17 mouse cellular contexts compared by ENCODE assay signal in genomic region chr4:66175887-66176533, GRCm38 (mm10).
DNase-seq lines count a peak whose midpoint lies in the region; ATAC-seq lines count a peak whose summit lies in the region.
"Had no signal": no experiment of that assay in that cellular context is flagged by ENCODE, and none has a peak within 500 bp of the region (broad histone marks: within the 10 kb centered on the region; RNA-seq: fewer than 3 reads in every experiment).

No protein-coding gene starts in this region.

- intact Hi-C loops in heart, postnatal 25 days (cut with DNase I), result no loop called here

- ATAC-seq in heart, embryonic 12.5 days (ENCODE audit: insufficient number of reproducible peaks, low FRiP score), result no peak
- peak; percentile 75; the same call in 1 of the 2 replicates for ATAC-seq in embryonic facial prominence, embryonic 11.5 days (replicated peaks; ENCODE audit: insufficient number of reproducible peaks, low FRiP score, low TSS enrichment, low read depth)
- ATAC-seq in neural tube, embryonic 14.5 days (ENCODE audit: low read depth), result peak; percentile 63; the same call in 1 of the 2 replicates

- H3K27ac ChIP-seq in heart, embryonic 12.5 days (ENCODE audit: poor library complexity, severe bottlenecking), result no peak overlapping the region
- H3K27ac ChIP-seq in embryonic facial prominence, embryonic 11.5 days (replicated peaks; ENCODE audit: low read depth, low read length), result no peak overlapping the region
- no peak overlapping the region for H3K27ac ChIP-seq in limb, embryonic 10.5 days
- H3K27ac ChIP-seq in neural tube, embryonic 14.5 days (ENCODE audit: low read depth, low read length), result no peak overlapping the region
- H3K27ac ChIP-seq: heart, adult 2 months; left cerebral cortex, adult 2 months; neural tube, embryonic 13.5 days had no signal

- H3K4me2 ChIP-seq in heart, embryonic 12.5 days, result no peak overlapping the region
- H3K4me2 ChIP-seq in embryonic facial prominence, embryonic 11.5 days (ENCODE audit: low read depth, low read length), result no peak overlapping the region
- H3K4me2 ChIP-seq in neural tube, embryonic 14.5 days (ENCODE audit: low read depth, low read length), result no peak overlapping the region
- H3K4me2 ChIP-seq: neural tube, embryonic 13.5 days had no signal

- peaks cover 17% of the 10 kb centered on the region for H3K4me1 ChIP-seq in heart, embryonic 12.5 days (replicated peaks)
- no peaks in the 10 kb centered on the region; the same call in 1 of the 2 replicates for H3K4me1 ChIP-seq in embryonic facial prominence, embryonic 11.5 days (ENCODE audit: control insufficient read depth, insufficient read depth, low read length)
- peaks cover 4% of the 10 kb centered on the region; the same call in 1 of the 2 replicates for H3K4me1 ChIP-seq in limb, embryonic 10.5 days
- no peaks in the 10 kb centered on the region for H3K4me1 ChIP-seq in neural tube, embryonic 14.5 days (ENCODE audit: control insufficient read depth, insufficient read depth, low read length)

- H3K9me3 ChIP-seq in heart, embryonic 12.5 days (replicated peaks), result no peaks in the 10 kb centered on the region
- no peaks in the 10 kb centered on the region for H3K9me3 ChIP-seq in embryonic facial prominence, embryonic 11.5 days (replicated peaks; ENCODE audit: control insufficient read depth, low read length)
- no peaks in the 10 kb centered on the region for H3K9me3 ChIP-seq in limb, embryonic 10.5 days (replicated peaks)
- no peaks in the 10 kb centered on the region for H3K9me3 ChIP-seq in neural tube, embryonic 14.5 days (ENCODE audit: control insufficient read depth, low read length)
- H3K9me3 ChIP-seq: neural tube, embryonic 13.5 days had no signal

- H3K4me3 ChIP-seq in heart, embryonic 12.5 days, result no peak overlapping the region
- H3K4me3 ChIP-seq in embryonic facial prominence, embryonic 11.5 days (ENCODE audit: low read depth, low read length), result no peak overlapping the region
- H3K4me3 ChIP-seq in limb, embryonic 10.5 days, result no peak overlapping the region
- no peak overlapping the region for H3K4me3 ChIP-seq in neural tube, embryonic 14.5 days (ENCODE audit: low read depth, low read length)
- H3K4me3 ChIP-seq: heart, adult 2 months; left cerebral cortex, adult 2 months; neural tube, embryonic 13.5 days had no signal

- H3K36me3 ChIP-seq in heart, embryonic 12.5 days, result no peaks in the 10 kb centered on the region
- no peaks in the 10 kb centered on the region for H3K36me3 ChIP-seq in embryonic facial prominence, embryonic 11.5 days (replicated peaks; ENCODE audit: control insufficient read depth, insufficient read depth, low read depth, low read length)
- H3K36me3 ChIP-seq in limb, embryonic 10.5 days, result no peaks in the 10 kb centered on the region
- H3K36me3 ChIP-seq in neural tube, embryonic 14.5 days (ENCODE audit: control insufficient read depth, insufficient read depth, low read length), result no peaks in the 10 kb centered on the region
- H3K36me3 ChIP-seq: G1E; neural tube, embryonic 13.5 days had no signal

- 0 out of 2 replicates have a peak, but pooled peaks cover 10% of the 10 kb centered on the region for H3K27me3 ChIP-seq in heart, embryonic 12.5 days (replicated peaks)
- H3K27me3 ChIP-seq in embryonic facial prominence, embryonic 11.5 days (ENCODE audit: control insufficient read depth, insufficient read depth, low read length), result no peaks in the 10 kb centered on the region
- H3K27me3 ChIP-seq in limb, embryonic 10.5 days (ENCODE audit: low read depth, poor library complexity, severe bottlenecking), result no peaks in the 10 kb centered on the region
- no peaks in the 10 kb centered on the region for H3K27me3 ChIP-seq in neural tube, embryonic 14.5 days (ENCODE audit: control insufficient read depth, insufficient read depth, low read length)
- H3K27me3 ChIP-seq: neural tube, embryonic 13.5 days had no signal

- no peak for DNase-seq in heart, postnatal 25 days (ENCODE audit: low spot score)
- no peak for DNase-seq in embryonic facial prominence, embryonic 11.5 days (ENCODE audit: low spot score)
- peak; percentile 34 for DNase-seq in limb, embryonic 10.5 days (ENCODE audit: low spot score)
- no peak for DNase-seq in kidney, adult 9 months
- DNase-seq in right cerebral cortex, adult 2 months (ENCODE audit: low spot score in 2 of 2), result no peak
- no peak for DNase-seq in right cerebral cortex, adult 18-20 months
- DNase-seq: adrenal gland, postnatal 10 days; cerebellum, postnatal 14 days; heart, adult 2 months; heart, postnatal 14 days; kidney, adult 18-20 months; lung, adult 2 months had no signal

- 26% methylated on average over 14 of the region's 14 CpGs for WGBS in heart, embryonic 12.5 days
- 54% methylated on average over 14 of the region's 14 CpGs for WGBS in embryonic facial prominence, embryonic 11.5 days
- 52% methylated on average over 14 of the region's 14 CpGs for WGBS in limb, embryonic 10.5 days
- 63% methylated on average over 14 of the region's 14 CpGs for WGBS in neural tube, embryonic 14.5 days

- peak overlapping the region; percentile 36; the same call in 1 of the 2 replicates for H3K9ac ChIP-seq in heart, embryonic 12.5 days
- H3K9ac ChIP-seq in embryonic facial prominence, embryonic 11.5 days (replicated peaks; ENCODE audit: low read length), result no peak overlapping the region
- H3K9ac ChIP-seq in neural tube, embryonic 14.5 days (replicated peaks; ENCODE audit: low read depth, low read length), result no peak overlapping the region
- H3K9ac ChIP-seq: neural tube, embryonic 13.5 days had no signal
